Mouse (Mus musculus): Measurements from ENCODE around the gene Calm2. TPM values are rescaled to one million over a fixed set of nuclear protein-coding genes. Genes with fewer than 3 reads are reported as not detected.

Gene Calm2
- 1,176 and 1,253 TPM in 2 replicates for total RNA-seq (2017)

DNA sequence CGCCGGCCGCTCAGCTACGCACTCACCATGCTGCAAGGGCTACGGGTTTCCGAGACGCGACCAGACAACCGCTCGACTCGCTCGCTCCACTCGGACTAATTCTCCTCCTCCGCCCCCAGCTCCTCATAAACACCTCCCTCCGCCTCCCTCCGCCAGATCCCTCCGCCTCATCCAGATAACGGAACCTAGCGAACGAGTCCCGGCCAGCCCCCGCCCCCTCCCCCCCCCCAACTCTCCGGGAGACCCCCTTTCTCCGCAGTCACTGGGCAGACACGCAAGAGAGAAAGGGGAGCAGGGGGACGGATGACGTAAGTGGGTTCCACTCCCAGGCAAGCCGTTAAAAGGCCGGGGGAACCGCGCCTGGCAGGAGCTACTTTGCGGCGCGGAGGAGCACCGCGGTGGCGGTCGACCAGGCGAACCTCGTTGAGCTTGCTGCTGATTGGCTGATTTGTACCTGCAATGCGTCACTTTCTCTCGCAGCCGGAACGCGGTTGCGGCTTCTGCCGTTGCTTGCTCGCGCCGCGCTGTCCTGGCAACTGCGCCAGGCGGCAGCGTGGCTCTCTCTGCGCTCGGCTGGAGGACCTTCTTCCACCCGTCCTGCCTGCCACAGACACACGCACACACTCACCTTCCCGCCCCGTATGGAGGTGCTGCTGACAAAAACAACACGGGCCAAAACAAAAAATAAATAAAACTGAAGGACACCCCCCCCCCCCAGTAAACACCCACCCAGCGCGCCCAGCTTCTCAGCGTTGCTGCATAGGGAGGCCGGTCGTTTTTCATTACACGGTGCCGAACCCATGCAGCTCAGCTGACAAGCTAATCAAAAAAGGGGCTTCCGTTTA is at the start of gene Calm2:
Gene Calm2 (minus strand): TSS at position 169 of the 845 bp plus-strand sequence.
- ATAC-seq (replicated peaks; ENCODE audit: low read depth, poor library complexity, severe bottlenecking), result peak; percentile 82

GRCm38 (mm10) chr17:87495504-87495903 is 48.8 kb upstream of the Calm2 start:
- no peak for ATAC-seq (replicated peaks; ENCODE audit: low read depth, poor library complexity, severe bottlenecking)

- ATAC-seq (replicated peaks; ENCODE audit: low read depth, poor library complexity, severe bottlenecking), result no peak
Observed at GRCm38 (mm10) chr17:87494310-87494709, 47.6 kb upstream of the Calm2 start.

- ATAC-seq (replicated peaks; ENCODE audit: low read depth, poor library complexity, severe bottlenecking), result no peak
Observed at GRCm38 (mm10) chr17:87492286-87492685, 45.6 kb upstream of the Calm2 start.

GRCm38 (mm10) chr17:87490295-87490694 is 43.6 kb upstream of the Calm2 start:
- ATAC-seq (replicated peaks; ENCODE audit: low read depth, poor library complexity, severe bottlenecking), result no peak

GRCm38 (mm10) chr17:87485751-87486150 is 39.0 kb upstream of the Calm2 start:
- ATAC-seq (replicated peaks; ENCODE audit: low read depth, poor library complexity, severe bottlenecking), result no peak

DNA sequence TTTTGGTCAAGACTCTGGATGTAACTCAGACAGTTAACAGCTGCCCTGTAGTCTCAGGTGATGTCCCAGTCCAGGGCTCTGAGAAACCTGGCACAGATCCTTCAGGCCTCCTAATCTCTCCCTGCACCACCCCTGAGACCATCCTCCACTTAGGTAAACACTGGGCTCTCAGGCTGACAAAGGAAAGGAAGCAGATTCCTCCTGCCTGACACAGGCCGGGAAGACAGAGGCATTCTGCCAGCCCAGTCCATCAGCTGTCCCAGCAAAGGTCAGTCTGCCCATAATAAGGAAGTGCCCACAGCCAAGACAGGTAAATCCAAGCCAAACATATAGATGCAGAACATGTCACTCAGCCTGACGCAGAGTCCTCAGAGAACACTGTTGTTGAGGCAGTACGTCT is 36.1 kb upstream of the Calm2 start:
- no peak for ATAC-seq (replicated peaks; ENCODE audit: low read depth, poor library complexity, severe bottlenecking)

GRCm38 (mm10) chr17:87478569-87478968 is 31.8 kb upstream of the Calm2 start:
- no peak for ATAC-seq (replicated peaks; ENCODE audit: low read depth, poor library complexity, severe bottlenecking)

DNA sequence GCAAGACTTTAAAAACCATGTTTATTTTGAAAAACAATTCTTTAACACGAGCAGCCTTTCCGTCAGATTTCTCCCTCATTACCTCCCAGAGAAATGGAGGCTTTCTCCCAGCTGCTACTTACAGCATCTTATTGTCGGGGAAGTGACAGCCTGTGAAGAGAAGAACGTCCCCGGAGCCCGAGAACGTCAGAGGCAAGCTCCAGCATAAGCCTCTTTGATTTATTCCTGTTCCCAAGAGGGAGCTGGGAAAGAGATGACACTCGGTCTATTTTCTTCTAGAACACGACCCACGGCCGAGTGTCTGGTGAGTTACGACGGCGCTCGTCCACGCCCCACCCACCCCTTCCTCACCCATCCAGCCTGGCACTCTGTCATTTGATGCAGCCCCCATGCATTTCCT is 30.9 kb upstream of the Calm2 start:
- no peak for ATAC-seq (replicated peaks; ENCODE audit: low read depth, poor library complexity, severe bottlenecking)

GRCm38 (mm10) chr17:87475356-87475755 is 28.6 kb upstream of the Calm2 start:
- ATAC-seq (replicated peaks; ENCODE audit: low read depth, poor library complexity, severe bottlenecking), result no peak

- 0 out of 2 replicates have a peak, but pooled peaks have one; percentile 16 for ATAC-seq (replicated peaks; ENCODE audit: low read depth, poor library complexity, severe bottlenecking)
Observed at GRCm38 (mm10) chr17:87474501-87474795, 27.7 kb upstream of the Calm2 start.

- ATAC-seq (replicated peaks; ENCODE audit: low read depth, poor library complexity, severe bottlenecking), result peak; percentile 69
Observed at GRCm38 (mm10) chr17:87473736-87474500, 27.2 kb upstream of the Calm2 start.

- no peak for ATAC-seq (replicated peaks; ENCODE audit: low read depth, poor library complexity, severe bottlenecking)
Observed at GRCm38 (mm10) chr17:87473441-87473735, 26.7 kb upstream of the Calm2 start.

DNA sequence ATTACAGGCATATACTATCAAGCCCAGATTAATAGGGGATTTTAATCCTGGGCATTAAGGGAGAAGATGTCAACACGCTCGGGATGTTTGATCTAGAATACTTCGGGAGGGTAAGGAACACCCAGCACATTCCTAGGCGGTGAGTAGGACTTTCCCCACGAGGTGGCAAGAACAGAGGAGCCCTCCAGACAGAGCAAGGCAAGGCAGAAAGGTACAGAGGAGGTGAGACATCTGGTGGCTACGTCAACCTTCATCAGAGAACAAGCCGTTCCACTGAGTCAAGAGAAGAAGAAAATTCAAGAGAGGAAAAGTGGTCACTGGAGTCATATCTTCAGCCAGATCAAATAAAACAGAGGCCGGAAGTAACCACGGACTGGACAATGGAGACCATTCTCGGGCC is 26.1 kb upstream of the Calm2 start:
- ATAC-seq (replicated peaks; ENCODE audit: low read depth, poor library complexity, severe bottlenecking), result no peak

DNA sequence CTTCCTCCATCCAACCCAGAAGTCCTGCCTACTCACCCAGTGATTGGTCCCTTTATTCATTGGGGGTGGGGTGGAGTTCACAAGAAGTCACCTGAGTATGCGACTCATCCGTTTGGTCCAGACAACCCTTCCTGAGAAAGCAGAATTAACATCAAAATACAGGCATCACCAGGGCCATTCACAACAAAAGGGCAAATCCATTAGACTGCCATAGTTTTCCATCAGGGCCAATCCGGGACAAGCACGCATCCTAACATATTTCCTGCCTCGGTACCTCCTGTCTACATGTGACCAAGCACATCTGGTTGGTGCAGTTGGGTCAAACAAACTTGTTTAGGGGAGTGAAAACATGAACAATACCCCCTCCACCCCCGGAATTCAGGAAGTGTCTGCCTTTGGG is 24.9 kb upstream of the Calm2 start:
- ATAC-seq (replicated peaks; ENCODE audit: low read depth, poor library complexity, severe bottlenecking), result no peak

GRCm38 (mm10) chr17:87470797-87471196 is 24.1 kb upstream of the Calm2 start:
- no peak for ATAC-seq (replicated peaks; ENCODE audit: low read depth, poor library complexity, severe bottlenecking)

GRCm38 (mm10) chr17:87470282-87470681 is 23.5 kb upstream of the Calm2 start:
- ATAC-seq (replicated peaks; ENCODE audit: low read depth, poor library complexity, severe bottlenecking), result no peak

- no peak for ATAC-seq (replicated peaks; ENCODE audit: low read depth, poor library complexity, severe bottlenecking)
Observed at GRCm38 (mm10) chr17:87469428-87469827, 22.7 kb upstream of the Calm2 start.

- ATAC-seq (replicated peaks; ENCODE audit: low read depth, poor library complexity, severe bottlenecking), result no peak
Observed at GRCm38 (mm10) chr17:87468616-87469015, 21.9 kb upstream of the Calm2 start.

- ATAC-seq (replicated peaks; ENCODE audit: low read depth, poor library complexity, severe bottlenecking), result 0 out of 2 replicates have a peak, but pooled peaks have one; percentile 23
Observed at GRCm38 (mm10) chr17:87461499-87461896, 14.8 kb upstream of the Calm2 start.

- no peak for ATAC-seq (replicated peaks; ENCODE audit: low read depth, poor library complexity, severe bottlenecking)
Observed at GRCm38 (mm10) chr17:87460669-87461498, 14.1 kb upstream of the Calm2 start.

Data from common myeloid progenitor, adult 5-6 weeks (primary cell).